Mouse (Mus musculus) ZHBTc4 (cell line): Measurements from ENCODE around the gene Gm3696.
"Not testable (repeated sequence)": the region's sequence is repeated elsewhere in the genome, so short reads cannot be mapped to it uniquely, and the experiment has no call there.

ENCODE experiments used
- DNase-seq: peaks from one replicate; pipeline ENCODE4 v3.0.0-alpha.2; 2011; ENCODE audit warnings: low read depth, low spot score

The Gm3696 gene

DNA sequence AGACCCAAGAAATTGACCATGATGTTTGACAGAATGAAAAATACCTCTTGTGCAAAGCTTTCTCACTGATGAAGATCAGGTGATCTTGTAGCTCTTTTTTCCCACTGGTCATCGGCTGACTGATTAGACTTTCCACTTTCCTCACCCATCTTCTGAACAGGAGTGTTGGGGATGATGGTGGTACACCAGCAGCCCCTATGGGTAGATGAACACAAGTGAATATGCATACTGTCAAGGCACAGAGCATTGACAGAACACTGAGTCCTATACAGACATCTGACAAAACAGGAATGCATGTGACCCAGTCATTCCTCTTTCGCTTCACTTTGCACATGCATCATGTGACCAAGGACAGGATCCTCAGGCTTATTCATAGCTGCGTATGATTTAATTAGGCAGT lies at the start of gene Gm3696:
Gene Gm3696, minus strand, starts transcription at position 101 of the 400 bp plus-strand sequence.
- DNase-seq, result not testable (repeated sequence)

GRCm38 (mm10) chr14:7125312-7125711 lies 24.9 kb upstream of the Gm3696 start, which contains the start of gene Gm6676:
TSS of gene Gm6676 (minus strand) at chr14:7125412.
- DNase-seq, result not testable (repeated sequence)

GRCm38 (mm10) chr14:7105124-7105802 lies 4.8 kb upstream of the Gm3696 start:
- peak; percentile 22 for DNase-seq

DNA sequence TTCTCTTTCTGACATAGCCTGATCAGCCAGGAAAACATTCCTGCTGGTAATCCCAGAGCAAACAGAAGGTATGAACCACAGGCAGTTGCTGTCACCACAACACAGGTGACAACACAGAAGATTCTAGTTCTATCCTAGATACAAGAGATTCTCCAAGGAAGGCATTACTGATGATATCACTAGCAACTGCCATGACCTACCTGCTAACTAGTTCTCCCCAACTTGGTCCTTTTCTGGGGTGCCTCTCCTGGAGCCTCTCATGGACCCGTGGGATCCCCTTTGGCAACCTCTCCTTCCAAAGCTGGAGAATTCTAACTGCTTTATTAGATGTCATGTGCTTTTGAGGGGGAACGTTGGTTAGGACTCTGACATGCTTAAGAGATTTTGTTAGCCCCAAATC lies 55.6 kb downstream of the Gm3696 start, which contains the start of gene Gm3685:
Gene Gm3685, minus strand, starts transcription at position 101 of the 400 bp plus-strand sequence.
- not testable (repeated sequence) for DNase-seq
